ENCODE assay signal across 8 mouse cellular contexts in the genomic region with DNA sequence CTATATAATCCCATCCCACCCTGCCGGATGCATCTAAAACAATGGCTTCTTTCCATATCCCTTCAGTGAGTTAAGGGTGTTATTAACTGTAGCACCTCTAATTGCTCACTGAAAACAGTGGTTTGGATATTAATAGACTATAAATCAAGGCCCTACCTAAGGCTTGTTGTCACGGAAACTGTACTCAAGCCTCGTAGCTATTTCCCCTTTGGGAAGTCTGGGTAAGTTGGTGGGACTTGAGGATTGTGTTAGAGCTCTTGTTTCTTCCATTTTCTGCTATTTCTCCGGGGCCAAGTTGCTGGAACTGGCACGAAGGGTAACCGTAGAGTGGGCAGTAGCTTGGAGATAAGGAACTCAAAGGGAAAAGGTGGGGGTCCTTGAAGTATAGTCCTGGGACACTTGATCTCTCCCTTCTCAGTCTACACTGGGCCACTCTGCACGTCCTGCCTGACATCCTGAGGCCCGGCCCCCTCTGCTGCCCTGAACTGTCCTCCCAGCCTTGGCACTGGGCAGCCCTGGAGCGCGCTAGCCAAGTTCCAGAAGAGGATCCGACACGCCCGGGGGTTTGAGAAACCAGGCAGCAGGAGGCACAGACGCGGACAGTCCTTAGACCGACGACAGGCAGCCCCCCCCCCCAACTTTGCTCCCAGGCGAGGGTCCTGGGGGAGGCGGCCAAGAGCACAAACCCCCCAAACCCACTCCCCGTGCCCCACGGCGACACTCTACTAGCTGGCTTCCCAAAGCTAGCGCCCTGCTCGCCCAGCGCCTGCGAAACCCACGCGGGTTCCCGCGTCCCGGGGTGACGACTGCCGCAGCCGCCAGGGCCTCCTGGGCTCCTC. TPM values are rescaled to one million over a fixed set of nuclear protein-coding genes. Genes with fewer than 3 reads are reported as not detected.
DNase-seq lines count a peak whose midpoint lies in the region; ATAC-seq and TF ChIP-seq lines count a peak whose summit lies in the region.

No protein-coding gene starts in this region.

- no peaks in the 10 kb centered on the region for H3K9me3 ChIP-seq in forebrain, embryonic 16.5 days (ENCODE audit: control insufficient read depth, low read length)
- no peaks in the 10 kb centered on the region for H3K9me3 ChIP-seq in hindbrain, embryonic 11.5 days (ENCODE audit: control insufficient read depth, low read length)
- H3K9me3 ChIP-seq in limb, embryonic 10.5 days (replicated peaks), result no peaks in the 10 kb centered on the region
- H3K9me3 ChIP-seq in stomach, embryonic 14.5 days (ENCODE audit: control insufficient read depth, low read depth, low read length), result no peaks in the 10 kb centered on the region

- H3K4me2 ChIP-seq in forebrain, embryonic 16.5 days (ENCODE audit: low read length), result peak overlapping the region; percentile 98
- H3K4me2 ChIP-seq in hindbrain, embryonic 11.5 days (replicated peaks; ENCODE audit: low read depth, low read length), result peak overlapping the region; percentile 100
- H3K4me2 ChIP-seq in stomach, embryonic 14.5 days (replicated peaks; ENCODE audit: low read depth, low read length), result peak overlapping the region; percentile 100

- ATAC-seq in forebrain, embryonic 16.5 days, result peak; percentile 39
- ATAC-seq in hindbrain, embryonic 11.5 days (ENCODE audit: low FRiP score), result peak; percentile 39; the same call in 1 of the 2 replicates
- peak; percentile 41 for ATAC-seq in megakaryocyte-erythroid progenitor cell, adult 5-6 weeks (replicated peaks; ENCODE audit: low FRiP score, low TSS enrichment, poor library complexity, severe bottlenecking)
- peak; percentile 16; the same call in 1 of the 2 replicates for ATAC-seq in stomach, embryonic 14.5 days (ENCODE audit: insufficient number of reproducible peaks, insufficient read depth, low FRiP score, low read depth)

- no peak for TF ChIP-seq CTCF in layer of hippocampus, adult 2 months (conservative IDR thresholded peaks at IDR 0.05)

- H3K36me3 ChIP-seq in forebrain, embryonic 16.5 days (ENCODE audit: control insufficient read depth, insufficient read depth), result no peaks in the 10 kb centered on the region
- no peaks in the 10 kb centered on the region for H3K36me3 ChIP-seq in hindbrain, embryonic 11.5 days (ENCODE audit: control insufficient read depth, insufficient read depth, low read length)
- H3K36me3 ChIP-seq in limb, embryonic 10.5 days, result no peaks in the 10 kb centered on the region
- no peaks in the 10 kb centered on the region for H3K36me3 ChIP-seq in stomach, embryonic 14.5 days (ENCODE audit: control insufficient read depth, insufficient read depth, low read length)

- no peak for DNase-seq in layer of hippocampus, adult 2 months (ENCODE audit: low spot score in 2 of 2)
- DNase-seq in layer of hippocampus, postnatal 14 days (ENCODE audit: low spot score in 2 of 2), result no peak
- DNase-seq in cerebellum, adult 8-10 months, result peak; percentile 82
- peak; percentile 47 for DNase-seq in hindbrain, embryonic 11.5 days (ENCODE audit: low spot score)
- peak; percentile 52 for DNase-seq in limb, embryonic 10.5 days (ENCODE audit: low spot score)

- peaks cover 15% of the 10 kb centered on the region for H3K27me3 ChIP-seq in forebrain, embryonic 16.5 days (replicated peaks; ENCODE audit: control insufficient read depth, insufficient read depth, low read length)
- H3K27me3 ChIP-seq in hindbrain, embryonic 11.5 days (ENCODE audit: control insufficient read depth, insufficient read depth, low read length), result peaks cover 40% of the 10 kb centered on the region
- peaks cover 80% of the 10 kb centered on the region for H3K27me3 ChIP-seq in limb, embryonic 10.5 days (ENCODE audit: low read depth, poor library complexity, severe bottlenecking)
- 0 out of 2 replicates have a peak, but pooled peaks cover 6% of the 10 kb centered on the region for H3K27me3 ChIP-seq in stomach, embryonic 14.5 days (ENCODE audit: control insufficient read depth, insufficient read depth, low read length)

- peak overlapping the region; percentile 98 for H3K27ac ChIP-seq in layer of hippocampus, adult 2 months
- H3K27ac ChIP-seq in forebrain, embryonic 16.5 days (ENCODE audit: low read length), result no peak overlapping the region
- no peak overlapping the region for H3K27ac ChIP-seq in hindbrain, embryonic 11.5 days (ENCODE audit: low read depth, low read length)
- H3K27ac ChIP-seq in limb, embryonic 10.5 days, result peak overlapping the region; percentile 77
- H3K27ac ChIP-seq in stomach, embryonic 14.5 days (ENCODE audit: low read length), result no peak overlapping the region

- peak overlapping the region; percentile 72 for H3K9ac ChIP-seq in forebrain, embryonic 16.5 days (replicated peaks; ENCODE audit: low read depth, low read length)
- H3K9ac ChIP-seq in hindbrain, embryonic 11.5 days (ENCODE audit: low read depth, low read length), result peak overlapping the region; percentile 68
- peak overlapping the region; percentile 52; the same call in 1 of the 2 replicates for H3K9ac ChIP-seq in stomach, embryonic 14.5 days (replicated peaks; ENCODE audit: low read depth, low read length)

- peak overlapping the region; percentile 72 for H3K4me3 ChIP-seq in layer of hippocampus, adult 2 months
- H3K4me3 ChIP-seq in forebrain, embryonic 16.5 days (replicated peaks; ENCODE audit: low read length), result peak overlapping the region; percentile 70
- H3K4me3 ChIP-seq in hindbrain, embryonic 11.5 days (ENCODE audit: low read depth, low read length), result peak overlapping the region; percentile 76
- peak overlapping the region; percentile 74 for H3K4me3 ChIP-seq in limb, embryonic 10.5 days
- H3K4me3 ChIP-seq in stomach, embryonic 14.5 days (ENCODE audit: low read depth, low read length), result peak overlapping the region; percentile 64

- peaks cover 14% of the 10 kb centered on the region for H3K4me1 ChIP-seq in forebrain, embryonic 16.5 days (replicated peaks; ENCODE audit: control insufficient read depth, insufficient read depth, low read length)
- H3K4me1 ChIP-seq in hindbrain, embryonic 11.5 days (replicated peaks; ENCODE audit: control insufficient read depth, insufficient read depth, low read length), result 0 out of 2 replicates have a peak, but pooled peaks cover 2% of the 10 kb centered on the region
- peaks cover 44% of the 10 kb centered on the region for H3K4me1 ChIP-seq in limb, embryonic 10.5 days
- peaks cover 6% of the 10 kb centered on the region; the same call in 1 of the 2 replicates for H3K4me1 ChIP-seq in stomach, embryonic 14.5 days (ENCODE audit: control insufficient read depth, insufficient read depth, low read length)

- WGBS in forebrain, embryonic 16.5 days, result 5% methylated on average over 23 of the region's 34 CpGs
- 4% methylated on average over 33 of the region's 34 CpGs for WGBS in hindbrain, embryonic 11.5 days
- 5% methylated on average over 34 of the region's 34 CpGs for WGBS in limb, embryonic 10.5 days
- 9% methylated on average over 31 of the region's 34 CpGs for WGBS in stomach, embryonic 14.5 days

RNA-seq across cellular contexts. Expression of a gene that starts 1.2 kb away (rescaled TPM):
- 100 to 1,000 TPM; 134 TPM for total RNA-seq in layer of hippocampus, adult 2 months (2021)
- 10 to 100 TPM; 86.2 to 86.6 TPM for total RNA-seq in layer of hippocampus, postnatal 14 days (2021)
- polyA plus RNA-seq in forebrain, embryonic 16.5 days (2015; fragmentation: Nextera tagmentation; extraction: Ambion mirVana), result 1.4 and 1.9 TPM in 2 replicates
- 3.6 and 3.9 TPM in 2 replicates for polyA plus RNA-seq in hindbrain, embryonic 11.5 days (2014; fragmentation: Nextera tagmentation; extraction: Ambion mirVana)
- polyA plus RNA-seq in limb, embryonic 10.5 days (2016; fragmentation: Nextera tagmentation; extraction: Ambion mirVana), result 3.7 and 4.2 TPM in 2 replicates
- total RNA-seq in megakaryocyte-erythroid progenitor cell, adult 5-6 weeks (2014; fragmentation: Nextera tagmentation), result 40.8 and 44.0 TPM in 2 replicates
- total RNA-seq in megakaryocyte-erythroid progenitor cell, adult 5-6 weeks (2017), result 25.2 and 45.2 TPM in 2 replicates
- 1.5 and 1.6 TPM in 2 replicates for polyA plus RNA-seq in stomach, embryonic 14.5 days (2014; fragmentation: Nextera tagmentation; extraction: Ambion mirVana)

RNA-seq across cellular contexts. Expression of a gene that starts 56.2 kb away (rescaled TPM):
- 10 to 100 TPM; 36.5 to 37.3 TPM for total RNA-seq in layer of hippocampus, adult 2 months (2021)
- 10 to 100 TPM; 40.5 to 41.4 TPM for total RNA-seq in layer of hippocampus, postnatal 14 days (2021)
- 108 and 129 TPM in 2 replicates for polyA plus RNA-seq in forebrain, embryonic 16.5 days (2015; fragmentation: Nextera tagmentation; extraction: Ambion mirVana)
- polyA plus RNA-seq in hindbrain, embryonic 11.5 days (2014; fragmentation: Nextera tagmentation; extraction: Ambion mirVana), result 99.5 and 106 TPM in 2 replicates
- 107 and 118 TPM in 2 replicates for polyA plus RNA-seq in limb, embryonic 10.5 days (2016; fragmentation: Nextera tagmentation; extraction: Ambion mirVana)
- total RNA-seq in megakaryocyte-erythroid progenitor cell, adult 5-6 weeks (2014; fragmentation: Nextera tagmentation), result 136 and 145 TPM in 2 replicates
- 48.9 and 57.3 TPM in 2 replicates for total RNA-seq in megakaryocyte-erythroid progenitor cell, adult 5-6 weeks (2017)
- 145 and 165 TPM in 2 replicates for polyA plus RNA-seq in stomach, embryonic 14.5 days (2014; fragmentation: Nextera tagmentation; extraction: Ambion mirVana)

RNA-seq across cellular contexts. Expression of a gene that starts 56.2 kb away (rescaled TPM):
- total RNA-seq in layer of hippocampus, adult 2 months (2021), result 10 to 100 TPM; 24.8 to 26.2 TPM
- total RNA-seq in layer of hippocampus, postnatal 14 days (2021), result 10 to 100 TPM; 23.9 to 26.8 TPM
- 36.6 and 38.0 TPM in 2 replicates for polyA plus RNA-seq in forebrain, embryonic 16.5 days (2015; fragmentation: Nextera tagmentation; extraction: Ambion mirVana)
- polyA plus RNA-seq in hindbrain, embryonic 11.5 days (2014; fragmentation: Nextera tagmentation; extraction: Ambion mirVana), result 42.5 and 43.5 TPM in 2 replicates
- 43.1 and 48.2 TPM in 2 replicates for polyA plus RNA-seq in limb, embryonic 10.5 days (2016; fragmentation: Nextera tagmentation; extraction: Ambion mirVana)
- total RNA-seq in megakaryocyte-erythroid progenitor cell, adult 5-6 weeks (2014; fragmentation: Nextera tagmentation), result 27.2 and 31.1 TPM in 2 replicates
- 5.0 and 15.4 TPM in 2 replicates for total RNA-seq in megakaryocyte-erythroid progenitor cell, adult 5-6 weeks (2017)
- 42.8 and 44.8 TPM in 2 replicates for polyA plus RNA-seq in stomach, embryonic 14.5 days (2014; fragmentation: Nextera tagmentation; extraction: Ambion mirVana)

Comparison
In these comparisons a context has a peak if more than half of its experiments do, and no peak if none do; other contexts are left out.
1. DNase-seq: peak in cerebellum, adult 8-10 months (single experiment), hindbrain, embryonic 11.5 days (single experiment) and limb, embryonic 10.5 days (single experiment); none in layer of hippocampus, adult 2 months (0 of 2) and layer of hippocampus, postnatal 14 days (0 of 2).
2. H3K27ac ChIP-seq: peak in layer of hippocampus, adult 2 months (single experiment) and limb, embryonic 10.5 days (single experiment); none in forebrain, embryonic 16.5 days (single experiment), hindbrain, embryonic 11.5 days (single experiment) and stomach, embryonic 14.5 days (single experiment).
3. Peak in every context shown above with its lines, with median percentiles within 50 percentile points of each other: H3K4me3 ChIP-seq, ATAC-seq, H3K4me2 ChIP-seq and H3K9ac ChIP-seq.